Mouse (Mus musculus) forebrain, embryonic 12.5 days (tissue): ENCODE measurements around the gene Tjap1. TPM values are rescaled to one million over a fixed set of nuclear protein-coding genes. Genes with fewer than 3 reads are reported as not detected.
A peak's percentile ranks its signal among the peaks of the same experiment; 100 is the strongest.

Source experiments
- ATAC-seq: fragments of 200-750 bp; cut with Nextera tagmentation; 2 replicates; pipeline ENCODE4 v1.8.0; 2017; ENCODE audit warnings: moderate TSS enrichment; ENCODE audit not compliant: low FRiP score
- H3K27ac ChIP-seq: fragments of 300-500 bp; sonication (generic); 2 replicates; pipeline ENCODE4 v1.5.1; 2016; ENCODE audit warnings: mild to moderate bottlenecking
- H3K27me3 ChIP-seq: fragments of 300-500 bp; sonication (generic); 2 replicates; pipeline ENCODE4 v1.6.1; 2016; ENCODE audit warnings: mild to moderate bottlenecking
- H3K36me3 ChIP-seq: fragments of 300-500 bp; sonication (generic); replicated peaks from 2 replicates; pipeline ENCODE4 v1.6.1; 2016; ENCODE audit warnings: mild to moderate bottlenecking
- H3K4me1 ChIP-seq: fragments of 300-500 bp; sonication (generic); 2 replicates; pipeline ENCODE4 v1.6.1; 2016
- H3K4me2 ChIP-seq: fragments of 300-500 bp; sonication (generic); 2 replicates; pipeline ENCODE4 v1.6.1; 2016; ENCODE audit warnings: mild to moderate bottlenecking, moderate library complexity
- H3K4me3 ChIP-seq: fragments of 300-500 bp; sonication (generic); replicated peaks from 2 replicates; pipeline ENCODE4 v1.5.1; 2016; ENCODE audit warnings: mild to moderate bottlenecking
- H3K9ac ChIP-seq: fragments of 300-500 bp; sonication (generic); 2 replicates; pipeline ENCODE4 v1.6.1; 2016; ENCODE audit warnings: mild to moderate bottlenecking
- H3K9me3 ChIP-seq: fragments of 300-500 bp; sonication (generic); 2 replicates; pipeline ENCODE4 v1.6.1; 2016
- WGBS: fragments of 180-500 bp; shearing (Covaris S2); methylation state at CpG from one replicate; pipeline ENCODE4 v1.1.7; 2016; 5-methylcytosine and 5-hydroxymethylcytosine counted together
- polyA plus RNA-seq: library from polyadenylated mRNA; unstranded; fragments of >200 nt; fragmentation: Nextera tagmentation; extraction: Ambion mirVana; gene quantifications from 2 replicates; pipeline ENCODE4 v1.2.1, GENCODE M21; 2016

The Tjap1 gene
- polyA plus RNA-seq, 1 experiment from 2014 or later: 58.4 TPM

DNA sequence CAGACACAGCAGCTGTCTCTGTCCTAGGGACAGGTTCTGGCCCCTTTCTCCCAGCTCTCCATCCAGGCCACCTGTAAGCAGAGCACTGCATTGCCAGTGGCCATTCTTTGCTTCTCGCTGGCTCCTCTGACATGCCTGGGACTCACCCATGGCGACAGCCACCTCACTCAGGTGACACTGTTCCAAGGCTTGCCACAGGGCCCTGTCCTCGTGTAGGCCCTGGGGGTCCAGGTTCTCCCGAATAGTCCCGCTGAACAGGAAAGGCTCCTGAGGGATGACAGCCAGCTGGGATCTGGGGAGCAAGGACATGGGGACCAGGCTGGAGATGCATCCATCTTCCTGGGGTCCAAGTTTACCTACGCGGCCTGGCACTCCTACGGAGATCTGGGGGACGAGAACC, 21.4 kb upstream of the Tjap1 start:
- Histone ChIP-seq H3K9me3 (no peaks in the 10 kb centered on the region), H3K9ac (no peak overlapping the region), H3K4me3 (no peak overlapping the region), H3K27me3 (peaks cover 15% of the 10 kb centered on the region), H3K4me2 (no peak overlapping the region), H3K36me3 (no peaks in the 10 kb centered on the region; the same call in none of the 2 replicates), H3K27ac (no peak overlapping the region), H3K4me1 (peaks cover 2% of the 10 kb centered on the region; the same call in 1 of the 2 replicates)
- ATAC-seq: no peak
- 91% methylated on average over 9 of the region's 9 CpGs for WGBS

DNA sequence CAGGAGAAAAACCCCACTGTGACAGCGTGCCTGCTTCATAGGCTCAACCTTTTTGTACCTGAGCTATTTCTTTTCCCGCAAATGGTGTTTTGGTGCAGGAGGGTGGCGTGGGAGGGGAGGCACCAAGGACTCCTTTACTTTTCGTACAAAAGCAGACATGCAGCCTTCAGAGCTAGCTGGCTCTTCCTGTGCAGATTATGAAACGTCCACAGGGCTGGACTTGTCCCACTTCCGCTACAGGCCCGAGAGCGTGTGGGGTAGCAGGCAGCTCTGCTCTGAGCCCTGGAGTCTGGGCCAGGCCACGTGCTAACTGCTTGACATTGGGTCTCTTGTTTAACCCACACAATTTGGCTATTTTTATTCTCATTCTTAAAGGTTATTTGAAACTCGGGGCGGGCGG, 19.1 kb upstream of the Tjap1 start:
- Histone ChIP-seq H3K4me3 (no peak overlapping the region), H3K4me2 (no peak overlapping the region), H3K9ac (no peak overlapping the region), H3K27me3 (peaks cover 38% of the 10 kb centered on the region), H3K4me1 (peaks cover 22% of the 10 kb centered on the region), H3K27ac (no peak overlapping the region), H3K36me3 (no peaks in the 10 kb centered on the region; the same call in none of the 2 replicates), H3K9me3 (no peaks in the 10 kb centered on the region)
- 82% methylated on average over 12 of the region's 12 CpGs for WGBS
- no peak for ATAC-seq

DNA sequence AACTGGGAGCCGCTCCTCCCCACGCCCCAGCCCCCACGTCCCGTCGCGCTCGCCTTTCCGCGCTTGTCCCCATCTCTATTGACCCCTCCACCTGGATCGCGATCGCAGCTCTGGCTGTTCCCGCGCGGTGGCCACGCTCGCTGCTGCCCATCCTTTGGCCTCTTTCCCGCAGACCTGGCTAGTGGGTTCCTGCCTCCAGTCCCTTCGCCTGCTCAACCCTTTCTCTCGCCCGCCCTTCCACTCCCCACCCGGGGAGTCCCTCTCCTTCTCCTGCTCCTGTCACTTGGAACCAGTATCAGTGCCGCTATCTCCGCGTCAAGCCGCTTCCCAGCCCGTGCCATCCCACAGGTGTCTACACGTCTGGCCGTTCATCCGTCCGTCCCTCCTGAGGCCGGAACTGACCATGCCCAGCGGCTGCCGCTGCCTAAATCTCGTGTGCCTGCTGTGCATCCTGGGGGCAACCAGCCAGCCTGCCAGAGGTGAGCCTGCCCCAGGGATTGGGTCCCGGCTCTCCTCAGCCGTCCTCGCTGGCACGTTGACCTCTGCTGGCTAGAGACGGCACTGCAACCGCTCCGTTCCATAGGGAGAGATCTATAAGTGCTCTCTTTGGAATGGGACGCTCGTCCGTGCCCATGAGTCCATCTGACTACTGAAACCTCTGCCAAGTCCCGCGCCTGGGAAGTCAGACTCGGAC, 15.5 kb upstream of the Tjap1 start:
- under 1% methylated on average over 48 of the region's 48 CpGs for WGBS

DNA sequence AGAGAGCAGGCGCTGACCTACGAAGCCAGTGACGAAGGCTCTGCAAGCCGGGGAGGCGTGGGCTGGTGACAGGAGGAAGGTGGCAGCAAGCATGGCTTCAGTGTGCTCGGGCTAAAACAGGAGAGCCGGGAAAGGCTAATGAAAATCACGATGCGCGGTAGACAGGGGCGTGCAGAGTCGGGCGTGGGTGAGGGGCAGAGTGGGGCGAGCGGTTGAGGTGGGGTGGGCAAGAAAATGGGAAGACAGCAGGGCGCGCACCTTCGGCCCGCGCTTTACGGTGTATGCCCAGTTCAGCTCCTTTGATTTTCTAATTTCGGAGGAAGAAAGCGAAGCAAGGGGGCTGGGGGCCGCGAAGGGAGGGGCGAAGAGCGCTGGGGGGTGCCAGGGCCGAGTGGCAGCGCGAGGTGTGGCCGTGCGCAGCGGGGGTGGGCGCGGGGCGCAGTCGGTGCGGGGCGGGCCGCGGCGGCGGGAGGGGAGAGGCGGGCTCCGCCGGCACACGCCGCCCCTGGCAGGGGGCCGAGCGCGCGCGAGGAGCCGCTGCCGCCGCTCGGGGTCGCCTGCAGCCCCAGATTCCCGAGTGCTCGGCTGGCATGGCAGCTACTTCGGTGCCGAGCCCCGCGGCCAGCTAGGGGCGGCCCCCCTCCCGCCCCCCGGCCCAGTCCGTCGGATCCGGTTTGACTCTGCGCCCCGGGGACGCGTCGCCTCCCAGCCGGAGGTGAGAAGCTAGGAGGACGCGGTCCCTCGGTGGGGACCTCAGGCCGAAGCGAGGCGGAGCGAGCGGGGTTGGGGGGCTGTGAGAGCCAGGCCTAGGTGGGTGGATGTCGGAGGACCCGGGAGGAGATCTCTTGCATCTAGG, 14.8 kb upstream of the Tjap1 start, which contains the start of gene Dlk2:
TSS of gene Dlk2 (plus strand) at position 58 of the 856 bp plus-strand sequence.
- Histone ChIP-seq H3K9me3 (no peaks in the 10 kb centered on the region), H3K36me3 (no peaks in the 10 kb centered on the region), H3K4me3 (peak within 1 kb of the TSS; percentile 63), H3K27ac (no peak within 1 kb of the TSS), H3K4me2 (peak within 1 kb of the TSS; percentile 100), H3K9ac (peak within 1 kb of the TSS; percentile 69), H3K4me1 (peaks cover 23% of the 10 kb centered on the region), H3K27me3 (peaks cover 74% of the 10 kb centered on the region)
- ATAC-seq: peak; percentile 56
- WGBS: under 1% methylated on average over 65 of the region's 86 CpGs

More for the DNA sequence above, 15.5 kb upstream of the Tjap1 start:
- Histone ChIP-seq H3K4me3 (peak overlapping the region; percentile 63), H3K27ac (no peak overlapping the region), H3K9ac (peak overlapping the region; percentile 69), H3K4me2 (peak overlapping the region; percentile 100), H3K36me3 (no peaks in the 10 kb centered on the region), H3K27me3 (peaks cover 68% of the 10 kb centered on the region), H3K9me3 (no peaks in the 10 kb centered on the region), H3K4me1 (peaks cover 23% of the 10 kb centered on the region)
- peak; percentile 88 for ATAC-seq

GRCm38 (mm10) chr17:46297028-46297363, 14.2 kb upstream of the Tjap1 start:
- no peaks in the 10 kb centered on the region for H3K36me3 ChIP-seq
- peak overlapping the region; percentile 69 for H3K9ac ChIP-seq
- 13% methylated on average over 6 of the region's 6 CpGs for WGBS
- ATAC-seq: no peak
- H3K27ac ChIP-seq: no peak overlapping the region
- peaks cover 23% of the 10 kb centered on the region for H3K4me1 ChIP-seq
- H3K27me3 ChIP-seq: peaks cover 78% of the 10 kb centered on the region
- H3K4me3 ChIP-seq: peak overlapping the region; percentile 63
- H3K9me3 ChIP-seq: no peaks in the 10 kb centered on the region
- peak overlapping the region; percentile 100 for H3K4me2 ChIP-seq

DNA sequence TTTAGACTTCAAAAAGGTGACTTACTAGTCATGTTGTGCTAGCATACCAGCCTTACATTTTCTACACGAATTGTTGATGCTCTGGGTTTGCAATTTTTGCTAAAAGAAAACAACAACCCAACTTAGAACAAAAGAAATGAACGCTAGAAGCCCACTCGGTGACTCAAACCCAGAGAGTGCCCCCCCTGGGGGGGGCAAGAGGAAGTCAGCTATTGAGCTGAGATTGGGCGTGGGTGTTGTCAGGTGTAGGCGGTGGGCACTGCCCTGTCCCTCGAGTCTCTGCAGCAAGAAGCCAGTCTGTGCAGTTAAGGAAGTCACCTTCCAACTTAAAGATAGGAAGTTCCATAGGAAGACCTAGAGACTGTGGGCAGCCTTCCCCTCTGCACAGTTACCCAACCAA, 13.8 kb upstream of the Tjap1 start:
- Histone ChIP-seq H3K27ac (no peak overlapping the region), H3K9me3 (no peaks in the 10 kb centered on the region), H3K27me3 (peaks cover 78% of the 10 kb centered on the region), H3K36me3 (no peaks in the 10 kb centered on the region), H3K4me2 (peak overlapping the region; percentile 100; the same call in 1 of the 2 replicates), H3K4me1 (peaks cover 23% of the 10 kb centered on the region), H3K9ac (no peak overlapping the region), H3K4me3 (no peak overlapping the region)
- no peak for ATAC-seq
- WGBS: 54% methylated on average over 6 of the region's 6 CpGs

DNA sequence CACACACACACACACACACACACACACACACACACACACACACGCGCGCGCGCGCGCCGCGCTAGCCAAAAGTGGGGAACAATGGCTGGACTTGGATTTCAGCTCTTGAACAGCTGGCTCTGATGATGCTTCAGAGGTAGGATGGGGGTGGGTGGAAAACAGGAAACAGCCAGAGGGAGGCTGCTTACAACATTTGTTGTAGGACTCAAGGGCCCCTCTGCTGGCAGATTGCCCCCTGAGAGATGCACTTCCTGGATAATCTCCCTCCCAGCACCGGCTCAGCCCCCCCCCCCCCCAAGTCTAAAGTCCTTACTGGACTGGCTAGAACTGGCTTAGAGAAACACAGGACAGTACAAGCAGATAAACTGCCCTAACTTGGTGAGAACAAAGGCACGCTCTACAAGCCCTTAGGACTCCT, 4.9 kb upstream of the Tjap1 start:
- WGBS: 63% methylated on average over 11 of the region's 11 CpGs
- H3K9me3 ChIP-seq: no peaks in the 10 kb centered on the region
- no peak overlapping the region for H3K27ac ChIP-seq
- H3K36me3 ChIP-seq: no peaks in the 10 kb centered on the region
- no peak overlapping the region for H3K9ac ChIP-seq
- H3K4me2 ChIP-seq: no peak overlapping the region
- ATAC-seq: no peak
- H3K4me3 ChIP-seq: no peak overlapping the region
- peaks cover 5% of the 10 kb centered on the region; the same call in 1 of the 2 replicates for H3K27me3 ChIP-seq
- peaks cover 10% of the 10 kb centered on the region for H3K4me1 ChIP-seq

DNA sequence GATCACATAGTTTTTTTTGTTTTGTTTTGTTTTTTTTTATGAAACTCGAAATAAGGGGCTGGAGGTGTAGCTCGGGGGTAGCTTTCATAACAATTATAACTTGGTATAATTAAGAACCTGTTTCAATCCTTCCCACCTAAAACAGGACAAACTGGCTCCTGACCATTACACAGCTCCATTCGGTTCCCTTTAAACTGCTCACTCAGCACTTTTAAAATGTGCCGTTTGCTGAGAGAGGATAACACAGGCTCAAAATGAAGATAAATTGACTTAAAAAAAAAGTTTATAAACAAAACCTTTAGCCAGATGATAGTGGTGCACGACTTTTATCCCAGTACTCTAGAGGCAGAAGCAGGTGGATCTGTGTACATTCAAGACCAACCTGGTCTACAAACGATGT, 2.6 kb upstream of the Tjap1 start:
- H3K27ac ChIP-seq: no peak overlapping the region
- H3K9ac ChIP-seq: no peak overlapping the region
- H3K4me2 ChIP-seq: no peak overlapping the region
- no peaks in the 10 kb centered on the region for H3K9me3 ChIP-seq
- H3K4me3 ChIP-seq: no peak overlapping the region
- peaks cover 28% of the 10 kb centered on the region for H3K4me1 ChIP-seq
- no peak for ATAC-seq
- H3K27me3 ChIP-seq: no peaks in the 10 kb centered on the region
- H3K36me3 ChIP-seq: peaks cover 4% of the 10 kb centered on the region; the same call in 1 of the 2 replicates
- WGBS: 71% methylated on average over 6 of the region's 6 CpGs

DNA sequence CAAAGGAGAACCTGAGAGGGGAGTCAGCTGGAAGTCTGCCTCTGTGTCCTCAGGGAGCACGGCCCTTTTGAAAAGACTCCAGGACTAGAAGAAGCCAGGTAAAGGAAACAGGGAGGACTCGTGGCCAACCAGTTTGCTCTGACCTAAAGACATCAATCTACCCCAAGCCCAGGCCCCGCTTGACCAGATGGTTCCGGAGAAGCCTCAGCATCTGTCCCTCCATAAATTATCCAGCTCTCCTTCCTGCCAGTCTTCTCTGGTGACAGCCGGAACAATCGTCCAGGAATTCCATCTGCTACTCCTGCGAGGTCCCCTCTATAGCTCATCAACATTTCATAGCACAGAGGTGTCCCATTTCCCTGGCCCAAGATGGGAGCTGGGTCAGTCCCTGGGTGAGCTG, 1.8 kb upstream of the Tjap1 start:
- H3K9me3 ChIP-seq: no peaks in the 10 kb centered on the region
- WGBS: 67% methylated on average over 7 of the region's 7 CpGs
- no peak overlapping the region for H3K4me3 ChIP-seq
- H3K27ac ChIP-seq: no peak overlapping the region
- peaks cover 10% of the 10 kb centered on the region; the same call in 1 of the 2 replicates for H3K36me3 ChIP-seq
- H3K4me2 ChIP-seq: no peak overlapping the region
- no peak overlapping the region for H3K9ac ChIP-seq
- ATAC-seq: no peak
- H3K27me3 ChIP-seq: no peaks in the 10 kb centered on the region
- H3K4me1 ChIP-seq: peaks cover 28% of the 10 kb centered on the region

DNA sequence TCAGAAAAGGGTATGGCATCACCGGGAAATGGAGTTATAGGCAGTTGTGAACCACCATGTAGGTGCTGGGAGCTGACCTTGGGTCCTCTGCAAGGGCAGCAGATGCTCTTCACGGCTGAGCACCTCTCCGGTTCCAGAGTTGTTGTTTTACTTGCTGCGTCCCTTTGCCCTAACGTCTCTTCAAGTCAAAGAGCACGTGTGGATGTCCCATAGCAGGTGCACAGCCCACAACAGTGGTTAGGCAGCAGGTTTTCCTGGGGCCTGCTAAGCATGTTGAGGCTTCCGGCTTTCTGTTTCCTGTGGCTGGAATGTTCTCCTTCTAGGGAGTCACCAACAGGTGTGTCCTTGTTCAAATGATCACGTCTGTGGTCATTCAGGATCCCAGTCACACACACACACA, 1.1 kb upstream of the Tjap1 start:
- Histone ChIP-seq H3K36me3 (peaks cover 16% of the 10 kb centered on the region), H3K4me3 (no peak overlapping the region), H3K4me2 (no peak overlapping the region), H3K4me1 (peaks cover 28% of the 10 kb centered on the region), H3K27me3 (no peaks in the 10 kb centered on the region), H3K9me3 (no peaks in the 10 kb centered on the region), H3K27ac (no peak overlapping the region), H3K9ac (no peak overlapping the region)
- no peak for ATAC-seq
- 92% methylated on average over 8 of the region's 8 CpGs for WGBS

GRCm38 (mm10) chr17:46283140-46283539, 314 bp upstream of the Tjap1 start:
- Histone ChIP-seq H3K4me3 (peak overlapping the region; percentile 72), H3K4me1 (peaks cover 28% of the 10 kb centered on the region), H3K36me3 (peaks cover 24% of the 10 kb centered on the region), H3K9me3 (no peaks in the 10 kb centered on the region), H3K27ac (peak overlapping the region; percentile 74; the same call in 1 of the 2 replicates), H3K27me3 (no peaks in the 10 kb centered on the region), H3K4me2 (peak overlapping the region; percentile 87), H3K9ac (peak overlapping the region; percentile 82)
- 22% methylated on average over 9 of the region's 9 CpGs for WGBS
- peak; percentile 63; the same call in 1 of the 2 replicates for ATAC-seq

DNA sequence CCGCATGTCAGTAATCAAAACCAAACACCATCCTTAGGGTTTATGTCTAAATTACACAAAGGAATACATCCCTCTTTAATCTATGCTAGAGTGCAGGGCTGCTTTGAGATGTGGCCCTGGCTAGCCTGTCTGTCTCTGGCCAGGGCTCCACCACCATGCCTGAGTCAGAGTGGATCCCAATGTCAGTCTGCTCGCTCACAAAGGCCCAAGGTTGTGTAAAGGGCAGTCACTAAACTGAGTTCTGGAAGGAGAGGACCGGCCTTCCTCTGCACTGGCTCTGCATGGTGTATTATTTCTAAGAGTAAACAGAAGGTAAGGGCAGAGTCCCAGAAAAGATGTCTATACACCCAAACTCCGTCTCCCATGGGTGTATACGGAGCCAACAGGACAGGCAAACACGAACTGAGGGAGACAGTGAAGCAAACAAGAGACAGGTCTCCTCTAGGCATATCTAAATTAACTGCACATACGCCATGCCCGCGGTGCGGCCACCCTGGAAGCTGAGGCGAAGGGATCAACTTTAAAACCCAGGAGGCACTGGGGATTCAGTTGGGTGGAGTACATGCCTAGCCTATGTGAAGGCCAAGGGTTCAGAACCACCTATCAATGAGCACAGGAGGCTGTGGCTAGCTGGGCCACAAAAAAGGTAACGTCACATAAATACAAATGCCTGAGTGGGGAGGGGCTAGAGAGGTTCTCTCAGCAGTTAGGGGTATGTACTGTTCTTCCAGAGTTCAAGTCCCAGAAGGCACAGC, 4.6 kb downstream of the Tjap1 start:
- no peaks in the 10 kb centered on the region for H3K9me3 ChIP-seq
- ATAC-seq: no peak
- no peaks in the 10 kb centered on the region for H3K27me3 ChIP-seq
- H3K9ac ChIP-seq: no peak overlapping the region
- no peak overlapping the region for H3K4me3 ChIP-seq
- 90% methylated on average over 12 of the region's 12 CpGs for WGBS
- no peak overlapping the region for H3K27ac ChIP-seq
- peaks cover 47% of the 10 kb centered on the region for H3K36me3 ChIP-seq
- H3K4me2 ChIP-seq: no peak overlapping the region
- H3K4me1 ChIP-seq: peaks cover 21% of the 10 kb centered on the region
